Mouse (Mus musculus): ENCODE results near the gene Fads1.

Gene Fads1

DNA sequence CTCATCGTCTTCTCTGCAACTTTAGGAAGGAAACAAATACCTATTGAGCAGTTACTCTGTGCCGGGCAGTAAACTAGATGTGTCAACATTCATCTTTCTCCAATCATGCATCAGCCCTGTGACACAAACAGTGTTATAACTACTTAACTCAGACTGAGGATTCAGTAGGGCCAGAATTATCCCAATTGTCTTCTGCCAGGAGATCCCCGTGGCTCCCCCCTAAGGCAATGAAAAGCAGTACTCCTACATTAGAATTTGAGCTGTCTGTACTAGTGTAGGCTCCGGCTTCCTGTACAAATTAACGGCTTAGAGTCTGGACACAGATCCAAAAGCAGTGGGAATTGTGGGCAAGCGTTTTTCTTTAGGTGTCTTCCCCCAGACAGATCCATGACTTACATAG lies 22.4 kb downstream of the Fads1 start:
- in situ Hi-C loops (cut with MboI), result loop anchor here (10.0 kb wide), 1 partner anchor 290 kb away; no protein-coding TSS in a partner anchor

DNA sequence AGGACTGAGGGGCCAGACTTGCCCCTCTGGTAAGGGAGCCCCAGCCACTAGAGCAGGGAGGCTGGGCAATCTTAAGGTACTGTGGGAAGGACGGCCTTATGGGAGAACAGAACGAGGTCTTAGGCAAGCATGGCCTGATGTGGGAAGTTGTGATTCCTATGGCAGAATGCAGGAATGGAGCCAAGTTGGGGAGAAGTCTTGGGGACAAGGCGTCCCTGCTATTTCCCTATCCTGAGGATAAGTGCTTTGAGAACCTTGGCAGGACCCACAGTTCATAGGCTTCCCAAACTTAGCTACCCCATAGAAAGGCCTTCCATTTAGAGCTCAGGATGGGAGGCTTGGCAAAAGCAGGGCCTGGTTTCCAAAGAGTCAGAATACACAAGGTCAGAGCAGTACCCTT lies 26.2 kb downstream of the Fads1 start:
- in situ Hi-C loops (cut with MboI), result loop anchor here (10.0 kb wide), 1 partner anchor 294 kb away; no protein-coding TSS in a partner anchor

DNA sequence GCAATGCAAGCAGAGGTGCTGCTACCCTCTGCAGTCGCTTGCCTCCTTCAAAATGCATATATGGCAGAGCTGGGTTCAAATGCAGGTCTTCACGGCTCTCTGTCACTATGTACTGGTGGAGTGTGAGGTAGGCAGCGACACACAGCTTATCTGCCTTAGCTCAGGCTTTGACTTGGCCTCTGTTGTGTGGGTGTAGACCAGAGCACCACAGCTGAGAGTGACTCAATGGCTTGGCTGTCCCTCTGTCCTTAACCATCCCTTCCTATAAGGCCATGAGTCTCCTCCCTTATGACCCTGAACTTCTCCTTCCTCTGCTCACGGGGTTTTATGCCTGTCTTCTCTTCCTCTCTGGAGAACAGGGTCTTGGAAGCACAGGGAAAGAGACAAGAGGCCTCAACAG lies 28.2 kb downstream of the Fads1 start:
- in situ Hi-C loops (cut with MboI), result no loop called here

DNA sequence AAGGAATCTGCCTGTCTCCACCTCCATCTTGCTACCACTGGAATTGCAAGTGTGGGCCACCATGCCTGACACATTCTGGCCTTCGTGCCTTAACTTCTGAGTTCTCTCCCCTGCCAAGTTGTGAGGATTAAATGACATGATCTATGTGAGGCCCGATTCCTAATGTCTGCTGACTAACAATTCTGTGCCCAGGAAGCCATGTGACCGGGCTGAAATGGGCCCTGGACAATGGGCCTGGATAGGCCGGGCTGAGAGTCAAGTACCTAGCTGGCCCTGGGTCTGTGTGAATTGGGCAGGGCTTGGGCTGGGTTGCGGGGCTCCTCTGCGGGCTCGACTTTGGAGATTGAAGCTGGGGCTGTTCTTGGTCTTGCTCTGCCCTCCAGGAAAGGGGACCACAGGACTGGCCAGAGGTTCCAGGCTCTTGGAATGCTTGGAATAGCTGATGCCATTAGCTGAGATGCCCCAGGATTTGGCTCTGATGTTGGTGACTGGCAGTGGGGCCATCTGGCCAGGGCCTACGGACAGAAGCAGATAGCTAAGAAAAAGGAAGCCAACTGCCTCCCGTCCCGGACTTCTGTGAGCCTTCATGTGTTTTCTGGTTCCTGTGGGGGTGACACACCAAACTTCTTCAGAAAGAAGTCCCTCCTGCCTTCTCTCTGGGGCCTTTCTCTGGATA lies 31.2 kb downstream of the Fads1 start:
- in situ Hi-C loops (cut with MboI), result no loop called here

DNA sequence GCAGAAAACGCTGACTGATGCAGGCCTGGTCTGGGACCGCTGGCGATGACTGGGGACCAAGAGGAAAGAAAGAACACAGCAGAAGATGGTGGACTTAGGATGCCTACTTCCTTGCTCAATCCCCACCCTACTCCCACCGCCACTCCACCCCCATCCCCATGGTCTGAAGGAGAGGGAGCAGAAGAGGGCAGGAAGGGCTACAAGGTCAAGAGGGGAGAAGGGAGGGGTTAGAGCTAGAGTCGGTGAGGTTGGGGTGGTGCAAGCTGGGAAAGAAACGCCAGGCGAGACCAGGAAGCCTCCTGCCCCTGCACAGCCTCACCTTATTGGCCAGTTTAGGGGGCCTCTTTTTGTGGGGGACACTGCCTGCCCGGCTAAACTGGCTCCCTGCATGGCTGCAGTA lies 33.4 kb downstream of the Fads1 start:
- in situ Hi-C loops (cut with MboI), result no loop called here

DNA sequence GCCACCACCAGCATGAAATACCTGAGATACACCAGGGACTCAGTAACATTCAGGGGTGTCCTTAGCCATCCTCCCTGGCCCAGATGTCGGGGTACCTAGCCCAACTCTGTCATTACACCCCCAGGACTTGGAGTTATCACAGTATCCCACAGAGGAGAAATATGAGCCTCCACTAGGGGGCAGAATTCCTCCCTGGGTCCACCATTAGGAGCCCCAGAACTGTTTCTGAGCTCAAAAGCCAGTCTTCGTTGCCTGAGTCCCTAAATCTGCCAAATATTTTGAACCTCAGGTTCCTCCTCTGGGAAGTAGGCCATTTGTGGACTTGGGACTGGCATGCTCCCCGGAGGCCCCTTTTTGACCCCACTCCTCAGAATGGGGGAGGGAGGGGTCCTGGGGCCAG lies 36.4 kb downstream of the Fads1 start:
- in situ Hi-C loops (cut with MboI), result no loop called here

DNA sequence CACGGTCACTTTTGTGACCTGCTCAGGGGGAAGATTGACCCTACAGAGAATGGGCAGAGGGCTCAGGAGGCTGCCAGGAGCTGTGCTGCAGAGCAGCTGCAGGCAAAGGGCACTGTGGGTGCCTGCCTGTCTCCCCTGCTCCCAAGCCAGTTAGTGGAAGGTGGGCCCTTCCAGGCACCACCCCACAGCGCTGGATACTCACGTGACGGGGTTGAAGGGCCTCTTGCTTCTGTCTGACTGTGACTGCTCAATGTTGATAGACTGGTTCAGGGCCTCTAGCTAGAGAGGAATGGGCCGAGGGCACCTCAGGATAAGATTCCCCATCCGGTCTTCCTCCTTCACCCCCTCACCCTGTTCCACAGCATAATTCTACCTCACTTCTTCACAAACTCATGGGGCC lies 36.9 kb downstream of the Fads1 start:
- in situ Hi-C loops (cut with MboI), result no loop called here

DNA sequence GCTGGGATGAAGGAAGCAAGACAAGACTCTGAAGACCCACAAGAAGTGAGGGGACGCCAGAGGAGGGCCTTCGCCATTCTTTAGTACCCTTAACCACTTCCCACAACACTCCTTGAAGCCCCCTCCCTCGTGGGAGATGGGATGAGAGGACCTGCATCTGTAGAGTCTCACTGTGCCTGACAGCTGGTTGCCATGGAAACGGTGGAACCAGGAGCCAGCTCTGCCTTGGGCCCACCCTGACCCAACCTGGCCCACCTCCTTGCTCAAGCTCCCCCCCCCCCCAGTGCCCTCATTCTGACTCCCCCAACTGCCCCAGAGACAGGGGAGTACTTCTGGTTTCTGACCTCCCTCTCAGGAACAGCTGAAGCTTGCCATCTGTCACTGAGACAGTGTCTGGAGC lies 38.9 kb downstream of the Fads1 start:
- in situ Hi-C loops (cut with MboI), result no loop called here

DNA sequence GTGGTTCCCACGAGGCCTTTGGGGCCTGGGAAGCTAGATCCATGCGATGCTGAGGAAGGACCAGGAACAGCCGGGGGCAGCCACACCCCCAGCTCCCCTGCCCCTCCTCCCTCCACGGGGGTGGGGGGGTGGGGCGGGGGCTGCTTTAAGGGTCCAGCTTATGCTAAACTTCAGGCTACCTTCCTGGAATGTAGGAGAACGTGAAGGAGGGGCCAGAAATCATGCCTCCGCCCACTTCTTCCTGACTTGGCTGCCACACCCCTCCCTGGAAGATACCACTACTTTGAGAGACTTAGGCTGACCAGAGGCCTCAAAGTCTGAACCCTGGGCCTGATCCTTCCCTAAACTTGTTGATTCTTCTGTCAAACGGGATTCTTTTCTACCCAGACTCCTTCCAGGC lies 40.0 kb downstream of the Fads1 start:
- in situ Hi-C loops (cut with MboI), result no loop called here

DNA sequence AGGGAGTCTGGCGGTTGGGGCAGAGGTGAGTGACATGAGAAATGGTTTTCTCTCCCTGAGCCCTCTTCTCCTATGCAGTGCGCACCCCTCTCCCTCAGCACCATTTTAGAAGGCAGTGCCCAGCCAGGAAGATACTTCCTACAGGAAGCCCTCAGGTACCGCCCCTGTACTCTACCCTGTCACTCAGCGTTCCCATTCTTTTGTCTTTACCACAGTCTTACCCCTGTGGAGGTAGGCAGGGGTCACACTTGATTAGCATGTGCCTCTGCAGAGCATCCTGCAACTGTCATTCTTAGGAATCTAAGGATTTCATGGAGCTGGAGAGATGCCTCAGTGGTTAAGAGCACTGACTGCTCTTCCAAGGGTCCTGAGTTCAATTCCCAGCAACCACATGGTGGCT lies 40.9 kb downstream of the Fads1 start:
- in situ Hi-C loops (cut with MboI), result no loop called here

DNA sequence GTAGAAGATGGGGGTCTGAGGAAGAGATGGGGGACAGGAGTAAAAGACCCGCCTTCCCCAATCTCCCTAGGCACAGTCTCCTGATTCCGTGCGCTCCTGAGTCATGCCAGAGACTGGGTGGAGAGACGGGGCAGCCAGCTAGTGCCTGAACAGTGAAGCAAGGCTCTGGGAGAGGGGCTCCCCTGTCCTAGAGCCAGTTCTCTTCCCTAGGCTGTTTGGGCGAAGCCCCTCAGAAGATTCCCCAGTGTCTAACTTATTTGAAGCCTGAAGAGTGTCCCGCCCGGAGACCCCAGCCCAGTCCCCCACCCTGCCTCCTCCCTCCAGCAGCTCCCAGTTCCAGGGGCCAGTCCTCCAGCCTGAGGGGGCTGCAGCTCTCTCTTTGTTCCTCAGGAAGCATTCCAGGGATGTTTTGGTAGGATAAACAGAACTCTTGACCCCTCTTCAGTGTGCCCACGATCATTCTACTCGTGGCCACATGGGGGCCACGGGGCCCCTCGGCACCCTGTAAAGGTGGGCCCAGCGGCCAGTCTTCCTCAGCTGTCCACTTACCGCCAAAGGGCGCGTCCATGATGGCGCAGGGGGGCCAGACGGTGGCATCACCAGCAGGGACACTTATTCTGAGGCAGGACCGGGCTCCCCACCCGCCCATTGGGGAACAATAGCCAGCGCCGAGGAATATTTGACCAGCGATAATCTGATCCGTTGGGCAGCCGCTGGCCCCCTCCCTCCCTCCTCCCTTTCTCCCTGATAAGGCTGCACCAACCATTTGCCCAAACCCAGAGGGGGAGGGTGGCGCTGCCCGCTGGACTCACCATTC lies 42.2 kb downstream of the Fads1 start:
- in situ Hi-C loops (cut with MboI), result no loop called here

DNA sequence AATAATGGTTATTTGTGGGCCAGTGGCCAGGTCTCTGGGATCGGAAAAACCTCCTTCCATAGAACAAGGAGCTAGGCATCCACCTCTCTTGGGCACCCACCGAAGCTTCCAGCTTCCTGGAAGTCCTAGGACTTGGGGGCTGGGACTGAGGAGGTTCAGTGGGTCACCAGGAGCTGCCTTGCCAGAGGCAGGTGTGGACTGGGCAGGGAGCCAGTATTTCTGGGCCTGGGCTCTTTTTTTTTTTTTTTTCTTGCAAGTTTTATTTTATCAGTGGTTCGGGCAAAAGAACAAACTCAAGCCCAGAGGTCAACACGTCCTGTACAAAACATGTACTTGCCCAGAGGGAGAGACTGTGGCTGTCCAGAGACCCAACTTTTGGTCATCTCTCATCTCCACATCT lies 43.1 kb downstream of the Fads1 start:
- in situ Hi-C loops (cut with MboI), result no loop called here

DNA sequence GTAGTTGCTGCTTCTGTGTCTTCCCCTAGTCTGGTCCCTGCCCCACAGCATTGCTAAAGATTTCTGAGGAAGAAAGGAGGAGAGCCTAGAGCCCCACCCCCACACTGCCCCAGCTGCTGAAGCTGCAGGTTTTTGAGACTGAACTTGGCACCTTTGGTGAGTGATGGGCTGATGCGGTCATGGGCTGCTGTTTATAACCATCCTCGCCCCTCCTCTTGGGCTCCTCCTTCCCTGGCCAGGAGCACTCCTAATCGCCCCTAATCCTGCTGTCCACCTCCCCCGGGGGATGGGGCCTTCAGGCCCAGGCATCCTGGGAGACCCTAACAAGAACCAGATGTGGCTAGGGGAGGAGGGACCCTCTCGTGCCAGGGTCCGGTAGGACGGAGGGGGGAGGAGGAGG lies 48.3 kb downstream of the Fads1 start:
- in situ Hi-C loops (cut with MboI), result no loop called here

DNA sequence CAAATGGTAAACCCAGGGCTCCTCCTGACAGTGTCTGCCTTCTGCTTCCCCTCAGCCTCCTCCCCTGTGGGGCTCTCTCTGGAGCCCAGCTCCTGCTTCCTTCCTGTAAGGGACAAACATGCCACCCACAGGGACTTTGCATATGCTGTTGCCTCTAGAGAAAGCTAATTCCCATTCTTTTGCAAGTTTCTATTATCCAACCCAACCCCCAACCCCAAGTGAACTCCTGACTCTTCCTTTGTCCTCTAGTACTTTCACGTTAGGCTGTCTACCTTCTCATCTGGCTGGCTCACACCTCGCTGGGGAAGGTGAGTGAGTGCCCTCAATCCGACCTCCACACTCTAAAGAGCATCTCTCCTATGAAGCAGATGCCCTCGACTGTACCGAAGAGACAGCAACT lies 49.2 kb downstream of the Fads1 start:
- in situ Hi-C loops (cut with MboI), result no loop called here

DNA sequence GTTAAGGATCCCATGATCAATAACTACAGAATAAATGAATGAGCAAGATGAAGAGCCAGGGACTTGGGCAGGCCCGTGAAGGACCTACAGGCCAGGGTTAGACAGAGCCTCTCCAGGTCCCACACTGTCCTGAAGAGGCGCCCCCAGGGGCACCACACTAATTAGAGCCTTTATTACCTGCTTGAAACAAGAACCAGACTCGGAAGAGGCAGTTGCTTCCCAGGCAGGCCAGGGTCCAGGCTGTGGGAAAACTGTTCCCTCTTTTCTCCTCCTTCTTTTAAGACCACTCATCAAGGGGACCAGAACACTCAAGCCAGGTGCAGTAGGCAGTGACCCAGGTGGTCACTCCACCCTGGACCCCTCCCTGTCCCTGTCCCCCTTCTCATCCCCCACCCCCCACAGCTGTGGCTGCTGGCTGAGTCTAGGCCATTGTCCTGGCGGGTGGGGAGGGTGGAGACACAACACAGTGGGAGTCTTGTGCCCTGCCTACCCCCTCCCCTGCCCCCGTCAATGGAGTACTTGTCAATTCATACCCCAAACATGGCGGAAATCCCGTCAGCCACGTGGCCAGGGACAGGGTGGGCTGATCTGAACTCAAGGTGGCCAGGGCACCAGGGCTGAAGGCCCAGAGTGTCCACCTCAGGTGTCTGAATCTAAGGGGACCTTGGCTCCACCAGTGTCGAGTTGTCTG lies 49.8 kb downstream of the Fads1 start:
- in situ Hi-C loops (cut with MboI), result no loop called here

DNA sequence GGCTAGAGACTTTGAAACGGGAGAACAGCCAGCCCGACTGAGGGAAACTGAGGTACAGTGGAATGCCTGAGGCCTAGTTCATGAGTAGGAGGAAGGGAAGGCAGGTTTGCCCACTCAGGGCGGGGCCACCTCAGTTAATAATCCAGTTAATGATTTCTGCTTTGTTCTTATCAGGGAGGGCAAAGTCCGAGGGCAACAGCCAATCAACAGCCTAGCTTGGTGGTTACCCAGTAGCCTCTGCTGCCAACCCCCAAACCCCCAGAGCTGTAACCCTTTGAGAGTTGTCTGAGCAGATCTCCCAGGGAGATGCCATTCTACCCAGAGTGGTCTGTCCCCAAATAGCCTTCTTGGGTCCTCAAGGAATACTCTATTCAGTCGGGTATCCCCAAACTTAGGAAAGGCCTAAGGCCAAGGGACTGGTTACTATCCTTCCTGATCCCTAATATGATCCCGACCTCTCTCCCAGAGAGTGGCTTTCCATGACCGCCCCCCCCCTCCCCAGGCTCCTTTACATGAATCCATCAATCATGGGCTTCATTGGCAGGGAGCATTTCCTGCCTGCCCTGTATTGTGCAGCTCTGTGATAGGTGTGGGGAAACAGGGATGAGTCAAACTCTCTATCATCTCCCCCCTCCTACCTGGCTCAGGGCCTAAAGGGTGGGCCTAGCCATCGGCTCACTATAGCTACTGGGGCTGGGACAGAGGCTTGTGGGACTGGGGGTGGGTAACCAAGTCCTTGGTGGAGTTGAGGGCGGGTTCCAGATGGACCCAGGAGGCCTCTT lies 53.3 kb downstream of the Fads1 start:
- in situ Hi-C loops (cut with MboI), result no loop called here

DNA sequence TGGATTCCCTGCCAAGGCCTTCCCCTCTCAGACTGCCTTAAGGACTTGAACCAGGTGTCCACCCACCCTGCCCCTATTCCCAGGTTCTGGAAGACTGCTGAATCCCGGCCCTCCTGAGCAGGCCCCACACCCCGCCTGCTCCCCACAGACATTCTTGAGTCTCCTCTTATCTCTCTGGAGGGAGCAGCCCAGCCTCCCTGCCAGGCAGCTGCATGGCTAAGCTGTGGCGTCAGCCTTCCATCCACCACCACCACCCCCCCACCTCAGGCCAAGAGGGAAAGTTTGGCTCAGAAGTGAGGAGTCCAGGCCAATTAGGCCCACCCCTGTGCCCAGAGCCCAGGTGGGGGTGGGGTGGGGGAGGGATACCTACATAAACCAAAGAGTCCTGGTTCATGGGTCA lies 55.8 kb downstream of the Fads1 start:
- in situ Hi-C loops (cut with MboI), result no loop called here

DNA sequence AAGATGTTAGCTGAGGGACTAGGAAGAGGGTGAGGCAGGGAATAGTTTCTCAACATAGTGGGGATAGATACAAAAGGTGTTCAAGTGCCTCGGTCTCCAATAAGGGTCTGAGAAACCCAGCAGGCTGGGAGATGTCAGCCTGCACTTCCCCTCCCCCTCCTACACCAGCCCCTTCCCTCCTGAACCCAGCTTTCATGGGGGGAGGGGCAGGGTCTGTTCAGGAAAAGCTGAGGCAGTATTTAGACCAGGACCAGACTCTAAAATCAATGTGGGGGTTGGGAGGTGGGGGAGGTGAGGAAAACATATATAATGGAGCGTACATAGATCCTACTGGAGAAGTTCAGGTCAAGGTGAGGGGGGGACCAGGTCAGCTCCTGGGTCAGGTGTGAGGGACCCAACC lies 56.7 kb downstream of the Fads1 start:
- in situ Hi-C loops (cut with MboI), result no loop called here

DNA sequence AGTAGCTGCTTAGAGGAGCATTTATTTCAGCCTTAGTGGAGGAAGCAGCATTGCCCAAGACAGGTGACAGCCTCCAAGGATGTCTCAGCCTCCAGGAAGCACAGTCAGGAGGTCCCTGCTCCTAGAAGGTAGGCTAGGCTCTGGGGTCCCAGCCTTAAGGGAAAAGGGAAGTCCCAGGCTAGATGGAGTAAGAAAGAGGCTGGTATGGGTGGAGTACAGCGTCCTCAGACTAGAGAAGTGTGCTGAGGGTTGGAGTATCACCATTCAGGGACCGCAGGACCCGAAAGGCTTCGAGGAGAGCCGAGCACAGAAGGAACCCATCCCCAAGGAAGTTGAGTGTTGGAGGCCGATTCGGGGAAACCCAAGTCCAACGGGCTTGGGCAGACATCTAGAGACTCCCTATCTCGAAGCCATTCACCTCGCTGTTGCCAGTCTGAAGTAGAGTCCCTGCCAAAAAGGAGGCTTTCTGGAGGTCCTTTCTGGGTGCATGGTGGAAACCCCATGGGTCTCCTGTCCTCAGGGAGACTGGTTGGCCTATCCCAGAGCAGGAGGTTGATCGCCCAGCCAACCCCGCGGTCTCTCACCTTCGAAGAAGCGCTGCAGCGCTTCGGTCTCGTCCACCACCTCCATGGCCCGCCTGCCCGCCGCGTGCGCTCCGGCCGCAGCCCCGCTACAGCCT lies 57.4 kb downstream of the Fads1 start:
- in situ Hi-C loops (cut with MboI), result no loop called here

DNA sequence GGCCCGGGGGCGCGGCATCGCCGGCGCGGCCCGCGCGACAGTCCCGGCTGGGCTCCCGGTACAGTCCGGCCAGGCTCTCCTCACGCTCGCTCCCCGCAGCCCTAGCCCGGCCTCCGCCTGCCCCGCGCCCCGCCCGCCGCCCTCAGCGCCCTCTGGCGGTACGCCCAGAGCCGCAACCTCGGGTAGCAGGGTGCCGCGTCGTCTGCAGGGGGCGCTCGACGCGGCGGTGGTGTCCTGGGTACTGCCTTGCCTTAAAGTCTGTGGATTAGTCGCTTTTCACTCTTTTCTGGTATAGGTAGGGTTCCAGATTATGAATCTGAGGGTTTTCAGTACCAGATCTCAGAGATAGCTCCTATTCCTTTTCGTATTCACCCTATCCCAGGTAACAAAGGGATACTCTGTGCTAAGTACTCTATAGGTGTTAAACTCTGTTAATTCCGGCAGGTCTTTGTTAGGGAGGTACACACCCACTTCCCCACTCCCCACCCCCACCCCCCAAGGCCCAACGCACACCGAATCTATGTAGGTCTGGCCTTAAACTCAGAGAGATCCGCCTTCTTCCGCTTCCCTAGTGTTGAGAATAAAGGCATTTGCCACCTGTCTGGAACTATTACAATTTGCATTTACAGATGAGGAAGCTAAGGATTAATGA lies 58.1 kb downstream of the Fads1 start, which contains the start of gene Myrf:
Myrf (minus strand) TSS at position 95 of the 652 bp plus-strand sequence.
- in situ Hi-C loops (cut with MboI), result no loop called here

DNA sequence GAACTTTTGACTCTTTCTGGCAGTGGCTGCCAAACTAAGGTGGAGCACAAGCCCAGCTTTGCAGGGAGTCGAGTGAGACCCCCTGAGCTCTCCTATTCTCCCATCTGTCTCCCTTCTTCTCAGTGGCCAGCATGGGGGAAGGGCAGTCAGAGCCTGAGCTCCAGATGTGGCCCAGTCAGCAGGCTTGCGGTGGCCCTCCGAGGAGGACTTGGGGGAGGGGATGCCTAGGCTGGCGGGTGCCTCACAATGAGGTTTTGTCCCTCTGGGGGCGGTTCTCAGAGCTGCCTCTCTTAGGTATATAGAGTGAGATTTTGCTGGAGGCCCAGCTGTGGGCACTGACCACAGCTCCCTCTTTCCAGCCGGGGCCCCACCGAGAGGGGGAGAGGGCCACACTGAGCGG lies 60.2 kb downstream of the Fads1 start:
- in situ Hi-C loops (cut with MboI), result no loop called here
